Mouse (Mus musculus): Measurements from ENCODE around the gene Gm49776. TPM values are rescaled to one million over a fixed set of nuclear protein-coding genes. Genes with fewer than 3 reads are reported as not detected.

The Gm49776 gene
- polyA plus RNA-seq, 1 experiment from 2014 or later = 1.2 TPM

GRCm38 (mm10) chr16:18211417-18212171 lies 46.5 kb downstream of the Gm49776 start:
- Histone ChIP-seq H3K4me2 (replicated peaks; ENCODE audit: low read depth) (no peak overlapping the region), H3K9ac (ENCODE audit: low read depth, low read length) (no peak overlapping the region), H3K36me3 (ENCODE audit: control insufficient read depth, insufficient read depth) (no peaks in the 10 kb centered on the region), H3K27me3 (replicated peaks; ENCODE audit: control insufficient read depth, insufficient read depth, low read length) (0 out of 2 replicates have a peak, but pooled peaks cover 5% of the 10 kb centered on the region), H3K27ac (ENCODE audit: low read depth, low read length) (no peak overlapping the region), H3K4me3 (ENCODE audit: low read depth, low read length) (no peak overlapping the region), H3K9me3 (ENCODE audit: control insufficient read depth) (no peaks in the 10 kb centered on the region), H3K4me1 (replicated peaks; ENCODE audit: control insufficient read depth, insufficient read depth, low read length) (no peaks in the 10 kb centered on the region)
- no peak; the same call in 1 of the 2 replicates for ATAC-seq
- WGBS = 32% methylated on average over 10 of the region's 10 CpGs
- peak; percentile 99 for TF ChIP-seq CTCF (IDR thresholded peaks at IDR 0.05; ENCODE audit: low read depth)

- H3K4me3 ChIP-seq (ENCODE audit: low read depth, low read length) = no peak overlapping the region
- no peak overlapping the region for H3K9ac ChIP-seq (ENCODE audit: low read depth, low read length)
- H3K36me3 ChIP-seq (ENCODE audit: control insufficient read depth, insufficient read depth) = no peaks in the 10 kb centered on the region
- H3K27ac ChIP-seq (ENCODE audit: low read depth, low read length) = no peak overlapping the region
- peak; percentile 46 for ATAC-seq
- 0 out of 2 replicates have a peak overlapping the region, but pooled peaks have one; percentile 24 for H3K4me2 ChIP-seq (replicated peaks; ENCODE audit: low read depth)
- no peaks in the 10 kb centered on the region for H3K9me3 ChIP-seq (ENCODE audit: control insufficient read depth)
- peak; percentile 92 for TF ChIP-seq CTCF (IDR thresholded peaks at IDR 0.05; ENCODE audit: low read depth)
- H3K4me1 ChIP-seq (replicated peaks; ENCODE audit: control insufficient read depth, insufficient read depth, low read length) = no peaks in the 10 kb centered on the region
- 13% methylated on average over 8 of the region's 8 CpGs for WGBS
- 0 out of 2 replicates have a peak, but pooled peaks cover 5% of the 10 kb centered on the region for H3K27me3 ChIP-seq (replicated peaks; ENCODE audit: control insufficient read depth, insufficient read depth, low read length)
These were observed 47.3 kb downstream of the Gm49776 start for GRCm38 (mm10) chr16:18210701-18211416.

- H3K9ac ChIP-seq (ENCODE audit: low read depth, low read length) = no peak overlapping the region
- no peaks in the 10 kb centered on the region for H3K36me3 ChIP-seq (ENCODE audit: control insufficient read depth, insufficient read depth)
- no peaks in the 10 kb centered on the region for H3K9me3 ChIP-seq (ENCODE audit: control insufficient read depth)
- no peaks in the 10 kb centered on the region for H3K27me3 ChIP-seq (replicated peaks; ENCODE audit: control insufficient read depth, insufficient read depth, low read length)
- 73% methylated on average over 7 of the region's 7 CpGs for WGBS
- ATAC-seq = no peak
- H3K4me1 ChIP-seq (replicated peaks; ENCODE audit: control insufficient read depth, insufficient read depth, low read length) = no peaks in the 10 kb centered on the region
- no peak overlapping the region for H3K4me2 ChIP-seq (replicated peaks; ENCODE audit: low read depth)
- TF ChIP-seq CTCF (IDR thresholded peaks at IDR 0.05; ENCODE audit: low read depth) = no peak
- H3K27ac ChIP-seq (ENCODE audit: low read depth, low read length) = no peak overlapping the region
- no peak overlapping the region for H3K4me3 ChIP-seq (ENCODE audit: low read depth, low read length)
These were observed 54.6 kb downstream of the Gm49776 start for GRCm38 (mm10) chr16:18203430-18204091.

GRCm38 (mm10) chr16:18202061-18202460 lies 56.1 kb downstream of the Gm49776 start:
- no peak for TF ChIP-seq CTCF (IDR thresholded peaks at IDR 0.05; ENCODE audit: low read depth)
- Histone ChIP-seq H3K27me3 (replicated peaks; ENCODE audit: control insufficient read depth, insufficient read depth, low read length) (no peaks in the 10 kb centered on the region), H3K9ac (ENCODE audit: low read depth, low read length) (no peak overlapping the region), H3K4me3 (ENCODE audit: low read depth, low read length) (no peak overlapping the region), H3K4me2 (replicated peaks; ENCODE audit: low read depth) (no peak overlapping the region), H3K4me1 (replicated peaks; ENCODE audit: control insufficient read depth, insufficient read depth, low read length) (no peaks in the 10 kb centered on the region), H3K27ac (ENCODE audit: low read depth, low read length) (no peak overlapping the region; the same call in 1 of the 2 replicates), H3K9me3 (ENCODE audit: control insufficient read depth) (no peaks in the 10 kb centered on the region), H3K36me3 (ENCODE audit: control insufficient read depth, insufficient read depth) (no peaks in the 10 kb centered on the region)
- ATAC-seq = no peak
- WGBS = 96% methylated on average over 1 of the region's 1 CpGs

- no peak for TF ChIP-seq CTCF (IDR thresholded peaks at IDR 0.05; ENCODE audit: low read depth)
- ATAC-seq = peak; percentile 40
These were observed 56.5 kb downstream of the Gm49776 start for GRCm38 (mm10) chr16:18201620-18202019.

GRCm38 (mm10) chr16:18200062-18200461 lies 58.1 kb downstream of the Gm49776 start:
- Histone ChIP-seq H3K36me3 (ENCODE audit: control insufficient read depth, insufficient read depth) (no peaks in the 10 kb centered on the region), H3K4me3 (ENCODE audit: low read depth, low read length) (no peak overlapping the region), H3K27me3 (replicated peaks; ENCODE audit: control insufficient read depth, insufficient read depth, low read length) (no peaks in the 10 kb centered on the region), H3K9ac (ENCODE audit: low read depth, low read length) (no peak overlapping the region), H3K4me2 (replicated peaks; ENCODE audit: low read depth) (no peak overlapping the region), H3K4me1 (replicated peaks; ENCODE audit: control insufficient read depth, insufficient read depth, low read length) (peaks cover under 1% of the 10 kb centered on the region; the same call in 1 of the 2 replicates), H3K27ac (ENCODE audit: low read depth, low read length) (no peak overlapping the region), H3K9me3 (ENCODE audit: control insufficient read depth) (no peaks in the 10 kb centered on the region)
- WGBS = 89% methylated on average over 2 of the region's 2 CpGs
- no peak for ATAC-seq
- no peak for TF ChIP-seq CTCF (IDR thresholded peaks at IDR 0.05; ENCODE audit: low read depth)

More at GRCm38 (mm10) chr16:18201620-18202019, 56.5 kb downstream of the Gm49776 start:
- 27% methylated on average over 1 of the region's 1 CpGs for WGBS
- no peak overlapping the region for H3K4me2 ChIP-seq (replicated peaks; ENCODE audit: low read depth)
- no peak overlapping the region for H3K9ac ChIP-seq (ENCODE audit: low read depth, low read length)
- H3K27ac ChIP-seq (ENCODE audit: low read depth, low read length) = no peak overlapping the region
- H3K36me3 ChIP-seq (ENCODE audit: control insufficient read depth, insufficient read depth) = no peaks in the 10 kb centered on the region
- H3K27me3 ChIP-seq (replicated peaks; ENCODE audit: control insufficient read depth, insufficient read depth, low read length) = no peaks in the 10 kb centered on the region
- no peak overlapping the region for H3K4me3 ChIP-seq (ENCODE audit: low read depth, low read length)
- H3K4me1 ChIP-seq (replicated peaks; ENCODE audit: control insufficient read depth, insufficient read depth, low read length) = no peaks in the 10 kb centered on the region
- H3K9me3 ChIP-seq (ENCODE audit: control insufficient read depth) = no peaks in the 10 kb centered on the region

Data from intestine, postnatal 0 days (tissue).